Mouse (Mus musculus) right cerebral cortex, adult 18-20 months (tissue): Measurements from ENCODE around the gene Ppara.

Experiments
- DNase-seq: peaks from one replicate; pipeline ENCODE4 v3.0.0; 2022; ENCODE audit warnings: mixed read lengths

The Ppara gene

DNA sequence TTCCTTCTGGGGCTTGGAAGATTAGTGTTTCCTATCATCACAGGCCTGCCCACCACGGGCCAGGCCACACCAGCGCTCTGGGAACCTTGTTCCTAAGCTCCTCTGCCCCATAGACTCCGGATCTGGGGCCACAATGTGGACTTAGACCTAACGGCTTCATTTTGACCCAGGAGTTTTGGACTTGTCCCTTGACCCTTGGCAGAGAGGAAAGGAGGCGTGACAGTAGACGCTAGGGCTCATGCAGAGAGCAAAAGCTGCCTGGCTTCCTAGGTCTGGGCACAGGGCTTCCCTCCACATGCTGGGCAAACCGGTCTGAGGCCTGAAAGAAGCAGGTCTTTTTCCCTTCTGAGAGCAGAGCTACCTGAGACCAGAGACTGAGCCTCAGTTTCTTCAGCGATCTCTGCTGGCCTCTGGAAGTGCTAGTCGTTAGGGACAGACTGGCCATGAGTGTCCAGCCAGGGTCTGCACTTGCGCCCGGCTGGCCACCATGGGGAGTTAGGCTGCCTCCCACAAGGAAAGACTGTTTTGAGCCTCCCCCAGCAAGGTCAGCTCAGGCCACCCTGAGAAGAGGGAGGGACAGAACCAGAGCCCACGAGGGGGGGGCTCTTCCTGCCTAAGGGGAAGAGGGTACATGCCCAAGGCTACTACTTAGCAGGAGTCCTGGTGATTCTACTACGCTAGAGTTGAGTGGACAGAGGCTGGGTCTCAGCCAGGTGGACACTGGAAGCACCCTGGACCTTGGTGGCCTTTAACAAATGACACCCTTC is 29.0 kb upstream of the Ppara start:
- DNase-seq: no peak

- DNase-seq: no peak
Measured at GRCm38 (mm10) chr15:85706527-85706926, 28.3 kb upstream of the Ppara start.

GRCm38 (mm10) chr15:85707017-85707416 is 27.8 kb upstream of the Ppara start:
- DNase-seq: no peak

GRCm38 (mm10) chr15:85707458-85708030 is 27.2 kb upstream of the Ppara start:
- DNase-seq: no peak

- no peak for DNase-seq
Measured at GRCm38 (mm10) chr15:85708217-85708616, 26.6 kb upstream of the Ppara start.

DNA sequence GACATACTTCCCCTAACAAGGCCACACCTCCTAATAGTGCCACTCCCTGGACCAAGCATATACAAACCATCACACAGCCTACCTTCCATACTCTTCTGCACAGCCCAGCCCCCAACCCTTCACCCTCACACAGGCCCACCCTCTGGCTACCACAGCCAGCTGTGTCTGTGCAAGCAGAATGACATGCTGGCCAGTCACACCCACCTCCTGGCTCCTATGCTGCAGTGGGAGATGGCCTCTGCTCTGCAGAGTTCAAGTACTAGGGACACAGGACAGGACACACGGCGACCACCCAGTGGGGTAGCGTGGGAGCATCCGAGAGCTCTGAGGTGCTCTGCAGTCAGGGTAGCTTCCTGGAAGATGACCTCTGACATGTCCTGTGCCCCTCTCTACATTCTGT is 25.9 kb upstream of the Ppara start:
- DNase-seq: no peak

- DNase-seq: peak; percentile 87
Measured at GRCm38 (mm10) chr15:85709268-85709973, 25.4 kb upstream of the Ppara start.

DNA sequence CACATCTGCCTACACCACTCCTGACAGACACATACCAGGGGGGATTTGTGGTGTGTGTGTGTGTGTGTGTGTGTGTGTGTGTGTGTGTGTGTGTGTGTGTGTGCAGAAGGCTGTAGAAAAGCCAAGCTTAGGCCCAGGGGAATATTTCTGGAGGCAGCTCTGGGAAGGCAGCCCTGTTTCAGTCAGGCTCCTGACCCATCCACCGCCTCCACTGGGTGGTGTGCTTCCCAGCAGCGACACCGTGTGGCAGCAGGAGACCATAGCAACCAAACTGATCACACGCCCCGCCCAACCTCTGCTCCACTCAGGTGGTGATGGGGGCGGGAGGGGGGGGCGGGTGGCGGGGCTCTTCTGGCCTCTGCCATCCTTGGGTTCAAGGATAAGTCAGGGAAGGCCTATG is 24.6 kb upstream of the Ppara start:
- DNase-seq: peak; percentile 87

- no peak for DNase-seq
Measured at GRCm38 (mm10) chr15:85710641-85711580, 23.9 kb upstream of the Ppara start.

DNA sequence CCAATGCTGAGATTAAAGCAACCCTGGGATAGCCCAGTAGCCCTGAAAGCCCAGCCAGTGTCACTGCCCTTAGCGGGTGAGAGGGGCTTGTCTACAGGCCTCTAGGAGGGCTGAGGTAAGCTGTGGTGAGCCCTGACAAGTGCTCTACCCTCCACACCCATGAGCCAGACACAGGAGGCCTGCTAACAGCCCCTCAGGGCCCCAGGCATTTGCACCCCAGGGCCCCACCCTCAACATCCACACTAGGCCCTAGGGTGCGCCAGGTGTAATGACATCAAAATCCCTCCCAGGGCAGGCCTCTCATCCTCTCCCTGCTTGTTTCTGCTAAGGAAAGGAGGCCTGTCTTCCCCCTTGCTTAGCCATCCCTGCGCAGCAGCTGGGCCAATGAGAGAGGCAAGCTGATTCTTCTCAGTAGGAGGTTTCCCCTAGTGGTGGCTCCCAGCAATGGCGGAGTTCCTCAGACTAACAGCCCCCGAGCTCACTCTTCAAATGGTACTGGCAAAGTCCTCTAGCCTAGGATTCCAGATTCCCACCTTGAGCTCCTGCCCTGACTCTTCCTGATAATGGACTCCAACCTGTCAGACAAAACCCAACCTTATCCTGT is 22.1 kb upstream of the Ppara start:
- DNase-seq: no peak

DNA sequence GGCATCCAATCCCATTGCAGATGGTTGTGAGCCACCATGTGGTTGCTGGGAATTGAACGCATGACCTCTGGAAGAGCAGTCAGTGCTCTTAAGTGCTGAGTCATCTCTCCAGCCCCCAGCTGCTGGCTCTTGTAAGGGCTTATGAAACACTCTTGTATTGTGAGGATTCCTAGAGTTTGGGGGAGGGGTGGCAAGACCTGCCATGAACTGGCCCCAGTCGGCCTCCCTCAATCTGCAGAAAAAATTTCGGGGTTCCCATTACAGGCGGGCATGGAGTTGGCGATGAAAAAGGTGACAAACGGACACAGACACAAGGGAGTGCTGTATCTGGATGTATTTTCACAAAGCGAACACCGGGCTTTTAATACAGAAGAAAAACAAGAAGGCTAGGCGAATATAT is 21.4 kb upstream of the Ppara start:
- no peak for DNase-seq

- no peak for DNase-seq
Measured at GRCm38 (mm10) chr15:85715059-85715458, 19.7 kb upstream of the Ppara start.

DNA sequence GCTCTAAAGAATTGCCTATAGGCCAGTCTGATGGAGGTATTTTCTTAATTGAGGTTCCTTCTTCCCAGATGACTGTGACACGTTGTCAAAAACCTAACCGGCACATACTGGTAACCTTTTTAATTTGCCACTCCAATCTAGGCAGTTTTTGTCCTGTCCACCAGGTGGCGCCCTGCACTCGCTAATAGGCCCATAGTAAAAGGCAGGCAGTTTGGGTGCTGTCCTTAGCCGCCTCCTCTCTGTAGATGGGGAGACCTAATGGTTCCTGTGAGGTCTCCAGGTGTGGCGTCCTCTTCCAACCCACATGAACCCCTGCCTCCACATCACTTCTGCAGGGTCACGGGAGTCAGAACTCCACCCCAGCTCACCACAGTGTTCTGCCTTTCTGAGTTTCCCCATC is 18.7 kb upstream of the Ppara start:
- peak; percentile 80 for DNase-seq

DNA sequence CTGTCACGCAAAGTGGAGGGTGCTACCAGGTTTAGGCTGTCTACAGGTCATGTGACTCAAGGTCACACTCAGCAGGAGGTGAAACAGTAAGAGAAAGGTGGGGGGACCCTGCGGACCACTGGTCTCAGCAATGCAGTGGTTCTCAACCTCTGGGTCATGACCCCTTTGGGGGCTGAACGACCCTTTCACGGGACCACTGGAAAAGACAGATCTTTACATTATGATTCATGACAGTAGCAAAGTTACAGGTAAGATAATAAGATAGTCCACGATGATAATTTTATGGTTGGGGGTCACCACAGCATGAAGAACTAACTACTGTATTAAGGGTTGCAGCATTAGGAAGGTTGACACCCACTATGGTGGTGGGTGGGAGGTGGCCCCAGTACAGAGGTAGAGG is 18.2 kb upstream of the Ppara start:
- DNase-seq: no peak

DNA sequence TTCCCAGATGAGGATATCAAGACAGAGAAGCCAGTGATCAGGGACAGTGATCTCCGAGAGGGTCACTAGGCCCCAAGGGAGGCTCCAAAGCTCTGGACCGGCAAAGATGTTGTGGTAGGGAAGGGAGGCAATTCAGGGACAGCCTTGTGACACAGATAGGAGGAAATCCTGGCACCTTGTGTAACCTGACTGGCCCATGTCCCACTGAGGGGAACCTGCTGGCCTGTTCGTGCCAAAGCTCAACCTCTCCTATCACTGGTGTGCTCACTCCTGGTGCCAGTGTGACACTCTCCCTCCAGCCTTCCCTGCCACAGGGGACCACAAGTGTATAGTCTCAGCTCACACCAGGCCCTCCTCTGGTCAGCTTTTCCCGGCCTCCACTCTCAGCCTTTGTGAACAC is 17.8 kb upstream of the Ppara start:
- no peak for DNase-seq

DNA sequence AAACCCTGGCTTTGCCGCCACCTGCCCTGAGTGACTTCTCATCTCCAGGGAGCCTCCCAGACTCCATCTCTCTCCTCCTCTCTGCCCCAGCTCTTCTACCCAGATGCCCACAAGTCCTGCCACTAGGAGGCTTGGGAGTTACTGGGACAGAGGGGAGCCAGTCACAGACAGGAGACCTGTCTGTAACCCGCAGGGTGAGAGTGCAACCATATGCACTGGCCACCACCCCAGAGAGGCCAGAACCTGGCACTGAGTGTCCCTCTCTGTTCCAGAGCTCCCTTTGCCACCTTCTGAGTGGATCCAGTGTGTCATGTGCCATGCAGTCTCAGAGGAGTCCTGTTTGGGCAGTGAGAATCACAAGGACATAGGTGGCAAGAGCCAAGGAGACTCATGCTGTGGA is 17.0 kb upstream of the Ppara start:
- no peak for DNase-seq

DNA sequence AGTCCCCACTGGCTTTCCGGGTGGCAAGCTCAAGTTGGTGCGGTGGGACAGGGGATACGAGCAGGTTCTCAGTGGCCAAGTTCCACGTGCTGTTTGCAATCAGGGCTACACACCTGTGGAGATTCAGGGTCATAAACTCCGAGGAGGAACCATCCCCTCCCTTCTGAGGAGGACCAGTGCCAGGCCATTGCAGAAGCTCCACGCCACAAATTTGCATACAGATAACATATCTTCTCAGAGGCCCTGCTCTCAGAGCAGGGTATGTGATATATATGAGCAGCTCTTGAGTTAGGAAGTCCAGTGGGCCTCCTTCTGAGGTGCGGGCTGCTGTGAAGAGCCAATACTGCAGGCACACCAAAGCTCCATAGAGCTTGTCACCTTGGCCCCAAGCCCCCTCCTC is 15.8 kb upstream of the Ppara start:
- DNase-seq: no peak

- no peak for DNase-seq
Measured at GRCm38 (mm10) chr15:85720366-85720841, 14.4 kb upstream of the Ppara start.

- no peak for DNase-seq
Measured at GRCm38 (mm10) chr15:85724271-85725165, 10.3 kb upstream of the Ppara start.

GRCm38 (mm10) chr15:85728224-85728623 is 6.6 kb upstream of the Ppara start:
- no peak for DNase-seq

- no peak for DNase-seq
Measured at GRCm38 (mm10) chr15:85729256-85729655, 5.5 kb upstream of the Ppara start.
